Mouse (Mus musculus): ENCODE data around the gene Olfr1386. TPM values are rescaled to one million over a fixed set of nuclear protein-coding genes. Genes with fewer than 3 reads are reported as not detected.
"Not testable (repeated sequence)": the region's sequence is repeated elsewhere in the genome, so short reads cannot be mapped to it uniquely, and the experiment has no call there.

The Olfr1386 gene
- polyA plus RNA-seq, 2 experiments, result not detected

DNA sequence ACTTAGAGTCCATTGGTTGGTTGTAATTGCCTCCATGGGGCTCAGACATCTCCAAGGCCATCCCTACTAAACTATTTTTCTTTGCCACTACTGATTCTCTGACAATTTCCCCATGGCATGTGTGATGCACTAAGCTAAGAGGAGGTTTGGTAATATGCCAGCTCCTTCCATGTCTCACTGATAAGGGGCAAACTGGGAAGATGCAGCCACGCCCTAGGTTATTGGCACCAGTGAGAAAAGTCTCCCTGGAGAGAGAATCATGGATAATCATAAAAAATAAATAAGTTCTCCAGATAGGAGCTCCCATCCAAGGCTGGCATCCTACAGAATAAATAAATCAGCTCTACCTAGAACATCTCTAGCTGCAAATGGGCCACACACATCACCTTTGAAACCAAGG, 9.8 kb upstream of the Olfr1386 start, which contains the start of gene Olfr1387:
Olfr1387 (plus strand) TSS at position 301 of the 400 bp plus-strand sequence.
- DNase-seq (ENCODE audit: low read depth in 3 of 3, low spot score in 3 of 3) (no peak), ATAC-seq (ENCODE audit: insufficient read depth) (no peak)
- no peaks in the 10 kb centered on the region for H3K4me1 ChIP-seq (replicated peaks; ENCODE audit: control insufficient read depth in 2 of 2, insufficient read depth in 2 of 2, low read length in 1 of 2)
- no peaks in the 10 kb centered on the region for H3K27me3 ChIP-seq (ENCODE audit: control insufficient read depth, insufficient read depth, low read length)
- H3K4me2 ChIP-seq (ENCODE audit: low read depth), result no peak within 1 kb of the TSS
- H3K9ac ChIP-seq (replicated peaks), result no peak within 1 kb of the TSS
- H3K9me3 ChIP-seq (ENCODE audit: control insufficient read depth, low read length), result no peaks in the 10 kb centered on the region
- H3K36me3 ChIP-seq (replicated peaks; ENCODE audit: control insufficient read depth, insufficient read depth, low read depth), result no peaks in the 10 kb centered on the region
- no peak within 1 kb of the TSS for H3K4me3 ChIP-seq (ENCODE audit: insufficient read depth in 1 of 2, low read depth in 2 of 2, low read length in 2 of 2)
- no peak for TF ChIP-seq CTCF (IDR thresholded peaks at IDR 0.05; ENCODE audit: low read depth)
- no peak for TF ChIP-seq EP300 (IDR thresholded peaks at IDR 0.05; ENCODE audit: low read depth)
- WGBS (ENCODE audit: insufficient replicate concordance), result 44% methylated on average over 1 of the region's 1 CpGs
- no peak within 1 kb of the TSS for H3K27ac ChIP-seq

DNA sequence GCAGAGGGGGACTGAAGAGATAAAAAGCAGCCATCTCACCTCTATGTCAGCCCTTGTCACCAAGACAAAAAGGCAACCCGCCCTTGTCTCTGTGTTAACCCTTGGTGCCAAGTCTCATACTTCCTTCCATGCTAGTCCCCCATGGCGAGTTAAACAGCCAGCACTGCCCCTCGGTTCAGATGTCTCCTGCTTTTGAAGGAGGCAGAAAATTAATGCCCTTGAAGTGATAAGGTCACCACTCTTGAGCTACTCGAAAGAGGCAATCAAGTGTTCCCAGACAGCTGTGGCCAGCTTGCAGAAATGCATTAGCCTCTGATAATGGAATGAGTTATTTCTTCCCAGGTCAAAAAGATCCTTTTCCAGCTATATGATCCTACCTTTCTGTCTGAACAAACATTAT, 21.1 kb downstream of the Olfr1386 start:
- Histone ChIP-seq H3K4me3 (ENCODE audit: insufficient read depth in 1 of 2, low read depth in 2 of 2, low read length in 2 of 2) (no peak overlapping the region), H3K27ac (no peak overlapping the region), H3K9ac (replicated peaks) (no peak overlapping the region), H3K36me3 (replicated peaks; ENCODE audit: control insufficient read depth, insufficient read depth, low read depth) (no peaks in the 10 kb centered on the region), H3K9me3 (ENCODE audit: control insufficient read depth, low read length) (no peaks in the 10 kb centered on the region), H3K4me1 (replicated peaks; ENCODE audit: control insufficient read depth in 2 of 2, insufficient read depth in 2 of 2, low read length in 1 of 2) (no peaks in the 10 kb centered on the region), H3K27me3 (ENCODE audit: control insufficient read depth, insufficient read depth, low read length) (no peaks in the 10 kb centered on the region), H3K4me2 (ENCODE audit: low read depth) (no peak overlapping the region)
- 33% methylated on average over 4 of the region's 4 CpGs for WGBS (ENCODE audit: insufficient replicate concordance)
- TF ChIP-seq CTCF (IDR thresholded peaks at IDR 0.05; ENCODE audit: low read depth) (no peak), EP300 (IDR thresholded peaks at IDR 0.05; ENCODE audit: low read depth) (no peak)
- DNase-seq (ENCODE audit: low read depth in 3 of 3, low spot score in 3 of 3) (no peak), ATAC-seq (ENCODE audit: insufficient read depth) (no peak)

DNA sequence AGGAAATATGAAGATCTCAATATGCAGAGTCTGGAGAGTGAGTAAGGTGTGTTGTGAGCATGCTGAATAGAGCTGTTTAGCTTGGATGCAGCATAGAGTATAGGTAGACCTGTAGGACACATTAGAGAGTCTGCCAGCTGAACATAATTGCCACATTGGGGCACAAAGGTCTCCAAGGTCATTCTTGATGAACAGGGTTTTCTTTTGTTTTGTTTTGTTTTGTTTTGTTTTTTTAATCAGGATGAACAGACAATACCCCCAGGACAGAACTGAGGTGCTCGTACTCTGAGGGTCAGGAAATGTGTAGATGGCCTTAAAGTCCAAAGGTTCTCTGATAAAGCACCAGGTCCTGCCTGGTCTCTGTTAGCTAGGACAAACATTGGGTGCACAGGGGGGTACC, 23.9 kb downstream of the Olfr1386 start, which contains the start of gene Olfr1385:
Olfr1385 (plus strand) TSS at position 301 of the 400 bp plus-strand sequence.
- H3K36me3 ChIP-seq (replicated peaks; ENCODE audit: control insufficient read depth, insufficient read depth, low read depth); H3K9me3 ChIP-seq (ENCODE audit: control insufficient read depth, low read length); H3K27me3 ChIP-seq (ENCODE audit: control insufficient read depth, insufficient read depth, low read length); H3K4me3 ChIP-seq (ENCODE audit: insufficient read depth in 1 of 2, low read depth in 2 of 2, low read length in 2 of 2); H3K4me2 ChIP-seq (ENCODE audit: low read depth); H3K27ac ChIP-seq; ATAC-seq (ENCODE audit: insufficient read depth); H3K9ac ChIP-seq (replicated peaks); DNase-seq (ENCODE audit: low read depth in 3 of 3, low spot score in 3 of 3); H3K4me1 ChIP-seq (replicated peaks; ENCODE audit: control insufficient read depth in 2 of 2, insufficient read depth in 2 of 2, low read length in 1 of 2): not testable (repeated sequence)
- 18% methylated on average over 1 of the region's 1 CpGs for WGBS (ENCODE audit: insufficient replicate concordance)

DNA sequence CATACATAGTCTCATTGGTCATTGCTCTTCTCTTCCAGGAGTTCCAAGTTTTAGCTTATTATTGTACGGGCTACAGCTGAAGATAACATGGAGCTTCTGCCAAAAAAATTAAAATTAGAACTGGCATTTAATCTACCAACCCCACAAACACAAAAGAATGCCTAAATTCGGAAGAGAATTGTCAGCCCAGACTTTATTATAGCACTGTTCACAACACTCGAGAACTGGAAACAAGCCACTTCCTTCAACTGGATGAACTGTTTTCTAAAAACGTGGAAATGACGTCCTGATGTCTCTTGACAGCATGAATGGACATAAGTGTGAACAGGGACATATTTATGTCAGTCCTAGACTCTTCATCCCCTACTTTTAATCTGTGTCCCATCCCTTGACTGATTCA, 53.2 kb downstream of the Olfr1386 start:
- Histone ChIP-seq H3K36me3 (replicated peaks; ENCODE audit: control insufficient read depth, insufficient read depth, low read depth) (no peaks in the 10 kb centered on the region), H3K27me3 (ENCODE audit: control insufficient read depth, insufficient read depth, low read length) (no peaks in the 10 kb centered on the region), H3K9ac (replicated peaks) (no peak overlapping the region), H3K4me3 (ENCODE audit: insufficient read depth in 1 of 2, low read depth in 2 of 2, low read length in 2 of 2) (no peak overlapping the region), H3K4me1 (replicated peaks; ENCODE audit: control insufficient read depth in 2 of 2, insufficient read depth in 2 of 2, low read length in 1 of 2) (no peaks in the 10 kb centered on the region), H3K27ac (no peak overlapping the region), H3K9me3 (ENCODE audit: control insufficient read depth, low read length) (no peaks in the 10 kb centered on the region), H3K4me2 (ENCODE audit: low read depth) (no peak overlapping the region)
- 45% methylated on average over 5 of the region's 5 CpGs for WGBS (ENCODE audit: insufficient replicate concordance)
- no peak for DNase-seq (ENCODE audit: low read depth in 3 of 3, low spot score in 3 of 3)
- no peak for TF ChIP-seq EP300 (IDR thresholded peaks at IDR 0.05; ENCODE audit: low read depth)
- TF ChIP-seq CTCF (IDR thresholded peaks at IDR 0.05; ENCODE audit: low read depth), result no peak
- no peak for ATAC-seq (ENCODE audit: insufficient read depth)

DNA sequence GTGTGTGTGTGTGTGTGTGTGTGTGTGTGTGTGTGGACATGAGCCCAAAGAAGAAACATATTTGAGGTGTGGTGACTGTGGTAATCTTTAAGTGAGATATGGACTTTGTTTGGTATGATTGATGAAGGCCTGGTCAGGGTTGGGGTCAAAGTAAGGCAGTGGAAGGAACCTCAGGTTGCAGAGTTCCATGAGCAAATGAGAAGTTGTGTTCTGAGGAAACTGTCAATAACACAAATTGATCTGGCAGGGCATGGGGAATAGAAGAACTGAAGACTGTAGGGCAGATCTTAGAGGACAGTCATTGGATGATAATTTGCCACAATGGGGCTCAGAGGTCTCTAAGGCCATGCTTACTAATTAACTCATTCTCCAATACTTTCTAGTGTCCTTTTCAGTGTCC, 54.5 kb downstream of the Olfr1386 start, which contains the start of gene Olfr1383:
Olfr1383 (plus strand) TSS at position 301 of the 400 bp plus-strand sequence.
- no peak within 1 kb of the TSS for H3K9ac ChIP-seq (replicated peaks)
- ATAC-seq (ENCODE audit: insufficient read depth) (no peak), DNase-seq (ENCODE audit: low read depth in 3 of 3, low spot score in 3 of 3) (no peak)
- TF ChIP-seq CTCF (IDR thresholded peaks at IDR 0.05; ENCODE audit: low read depth) (no peak), EP300 (IDR thresholded peaks at IDR 0.05; ENCODE audit: low read depth) (no peak)
- no peaks in the 10 kb centered on the region for H3K27me3 ChIP-seq (ENCODE audit: control insufficient read depth, insufficient read depth, low read length)
- H3K4me3 ChIP-seq (ENCODE audit: insufficient read depth in 1 of 2, low read depth in 2 of 2, low read length in 2 of 2), result no peak within 1 kb of the TSS
- no peak within 1 kb of the TSS for H3K4me2 ChIP-seq (ENCODE audit: low read depth)
- H3K4me1 ChIP-seq (replicated peaks; ENCODE audit: control insufficient read depth in 2 of 2, insufficient read depth in 2 of 2, low read length in 1 of 2), result no peaks in the 10 kb centered on the region
- no peaks in the 10 kb centered on the region for H3K36me3 ChIP-seq (replicated peaks; ENCODE audit: control insufficient read depth, insufficient read depth, low read depth)
- no peak within 1 kb of the TSS for H3K27ac ChIP-seq
- H3K9me3 ChIP-seq (ENCODE audit: control insufficient read depth, low read length), result no peaks in the 10 kb centered on the region

Other genes starting within 250 kb of the Olfr1386 start
- 22.8 and 23.7 TPM in 2 replicates for gene Mgat1, start 220.9 kb upstream of the Olfr1386 start, polyA plus RNA-seq (2012; rRNA removed)
- gene Mgat1, start 220.9 kb upstream of the Olfr1386 start, polyA plus RNA-seq (2014; fragmentation: Nextera tagmentation; extraction: Ambion mirVana), result 22.6 and 25.7 TPM in 2 replicates
- gene Olfr1393, start 186.7 kb upstream of the Olfr1386 start, polyA plus RNA-seq (2012; rRNA removed), result 0.03 and 0.08 TPM in 2 replicates
- 0.05 and 0.10 TPM in 2 replicates for gene Olfr1393, start 186.7 kb upstream of the Olfr1386 start, polyA plus RNA-seq (2014; fragmentation: Nextera tagmentation; extraction: Ambion mirVana)
- gene Olfr1392, start 179.8 kb upstream of the Olfr1386 start, polyA plus RNA-seq (2012; rRNA removed), result 0.01 TPM in 2 replicates
- gene Olfr1392, start 179.8 kb upstream of the Olfr1386 start, polyA plus RNA-seq (2014; fragmentation: Nextera tagmentation; extraction: Ambion mirVana), result not detected in 2 replicates
- gene Olfr10, start 160.3 kb upstream of the Olfr1386 start, polyA plus RNA-seq (2012; rRNA removed), result not detected in 2 replicates
- gene Olfr10, start 160.3 kb upstream of the Olfr1386 start, polyA plus RNA-seq (2014; fragmentation: Nextera tagmentation; extraction: Ambion mirVana), result not detected in 2 replicates
- gene Olfr1391, start 142.3 kb upstream of the Olfr1386 start, polyA plus RNA-seq (2012; rRNA removed), result not detected in 2 replicates
- gene Olfr1391, start 142.3 kb upstream of the Olfr1386 start, polyA plus RNA-seq (2014; fragmentation: Nextera tagmentation; extraction: Ambion mirVana), result not detected in 2 replicates
- not detected in 2 replicates for gene Olfr1390, start 129.9 kb upstream of the Olfr1386 start, polyA plus RNA-seq (2012; rRNA removed)
- gene Olfr1390, start 129.9 kb upstream of the Olfr1386 start, polyA plus RNA-seq (2014; fragmentation: Nextera tagmentation; extraction: Ambion mirVana), result not detected in 2 replicates
- gene Olfr1389, start 42.0 kb upstream of the Olfr1386 start, polyA plus RNA-seq (2012; rRNA removed), result not detected in 2 replicates
- gene Olfr1389, start 42.0 kb upstream of the Olfr1386 start, polyA plus RNA-seq (2014; fragmentation: Nextera tagmentation; extraction: Ambion mirVana), result not detected in 2 replicates
- gene Olfr1388, start 28.4 kb upstream of the Olfr1386 start, polyA plus RNA-seq (2012; rRNA removed), result 0.04 and 0.10 TPM in 2 replicates
- gene Olfr1388, start 28.4 kb upstream of the Olfr1386 start, polyA plus RNA-seq (2014; fragmentation: Nextera tagmentation; extraction: Ambion mirVana), result 0.08 TPM in 1 of 2 replicates, not detected in the other
- not detected in 2 replicates for gene Olfr1387, start 9.7 kb upstream of the Olfr1386 start, polyA plus RNA-seq (2012; rRNA removed)
- not detected in 2 replicates for gene Olfr1387, start 9.7 kb upstream of the Olfr1386 start, polyA plus RNA-seq (2014; fragmentation: Nextera tagmentation; extraction: Ambion mirVana)
- not detected in 2 replicates for gene Olfr1385, start 24.0 kb downstream of the Olfr1386 start, polyA plus RNA-seq (2012; rRNA removed)
- not detected in 2 replicates for gene Olfr1385, start 24.0 kb downstream of the Olfr1386 start, polyA plus RNA-seq (2014; fragmentation: Nextera tagmentation; extraction: Ambion mirVana)
- not detected in 2 replicates for gene Olfr1384, start 41.7 kb downstream of the Olfr1386 start, polyA plus RNA-seq (2012; rRNA removed)
- not detected in 2 replicates for gene Olfr1384, start 41.7 kb downstream of the Olfr1386 start, polyA plus RNA-seq (2014; fragmentation: Nextera tagmentation; extraction: Ambion mirVana)
- not detected in 2 replicates for gene Olfr1383, start 54.6 kb downstream of the Olfr1386 start, polyA plus RNA-seq (2012; rRNA removed)
- not detected in 2 replicates for gene Olfr1383, start 54.6 kb downstream of the Olfr1386 start, polyA plus RNA-seq (2014; fragmentation: Nextera tagmentation; extraction: Ambion mirVana)
- gene Olfr1382, start 63.2 kb downstream of the Olfr1386 start, polyA plus RNA-seq (2012; rRNA removed), result not detected in 2 replicates
- not detected in 2 replicates for gene Olfr1382, start 63.2 kb downstream of the Olfr1386 start, polyA plus RNA-seq (2014; fragmentation: Nextera tagmentation; extraction: Ambion mirVana)
- gene Olfr1381, start 78.4 kb downstream of the Olfr1386 start, polyA plus RNA-seq (2012; rRNA removed), result not detected in 2 replicates
- not detected in 2 replicates for gene Olfr1381, start 78.4 kb downstream of the Olfr1386 start, polyA plus RNA-seq (2014; fragmentation: Nextera tagmentation; extraction: Ambion mirVana)
- gene Olfr1380, start 91.8 kb downstream of the Olfr1386 start, polyA plus RNA-seq (2012; rRNA removed), result not detected in 2 replicates
- gene Olfr1380, start 91.8 kb downstream of the Olfr1386 start, polyA plus RNA-seq (2014; fragmentation: Nextera tagmentation; extraction: Ambion mirVana), result not detected in 2 replicates
- 2.0 and 2.2 TPM in 2 replicates for gene Flt4, start 144.2 kb downstream of the Olfr1386 start, polyA plus RNA-seq (2012; rRNA removed)
- 2.5 and 2.8 TPM in 2 replicates for gene Flt4, start 144.2 kb downstream of the Olfr1386 start, polyA plus RNA-seq (2014; fragmentation: Nextera tagmentation; extraction: Ambion mirVana)
- not detected in 2 replicates for gene Scgb3a1, start 198.6 kb downstream of the Olfr1386 start, polyA plus RNA-seq (2012; rRNA removed)
- gene Scgb3a1, start 198.6 kb downstream of the Olfr1386 start, polyA plus RNA-seq (2014; fragmentation: Nextera tagmentation; extraction: Ambion mirVana), result not detected in 2 replicates
- 14.3 and 21.0 TPM in 2 replicates for gene Cnot6, start 247.7 kb downstream of the Olfr1386 start, polyA plus RNA-seq (2012; rRNA removed)
- 18.1 and 21.0 TPM in 2 replicates for gene Cnot6, start 247.7 kb downstream of the Olfr1386 start, polyA plus RNA-seq (2014; fragmentation: Nextera tagmentation; extraction: Ambion mirVana)